Mouse (Mus musculus) forebrain, embryonic 11.5 days (tissue): Measurements from ENCODE around the gene Dcaf6. TPM values are rescaled to one million over a fixed set of nuclear protein-coding genes. Genes with fewer than 3 reads are reported as not detected.
A peak's percentile ranks its signal among the peaks of the same experiment; 100 is the strongest.

Experiments
- ATAC-seq: fragments of 200-750 bp; cut with Nextera tagmentation; replicated peaks from 2 replicates; pipeline ENCODE4 v1.8.0; 2017; ENCODE audit warnings: moderate TSS enrichment; ENCODE audit not compliant: low FRiP score
- DNase-seq: peaks from one replicate; pipeline ENCODE4 v3.0.0-alpha.2; 2017; ENCODE audit warnings: low spot score
- H3K27ac ChIP-seq: fragments of 300-500 bp; sonication (generic); 2 replicates; pipeline ENCODE4 v1.5.1; 2014; ENCODE audit warnings: low read depth, low read length
- H3K27me3 ChIP-seq: fragments of 300-500 bp; sonication (generic); 2 replicates; pipeline ENCODE4 v1.6.1; 2014; ENCODE audit warnings: mild to moderate bottlenecking, low read length, mixed read lengths; ENCODE audit not compliant: control insufficient read depth, insufficient read depth
- H3K36me3 ChIP-seq: fragments of 300-500 bp; sonication (generic); 2 replicates; pipeline ENCODE4 v1.6.1; 2014; ENCODE audit warnings: mild to moderate bottlenecking, low read length, moderate library complexity, mixed read lengths; ENCODE audit not compliant: control insufficient read depth, insufficient read depth
- H3K4me1 ChIP-seq: fragments of 300-500 bp; sonication (generic); replicated peaks from 2 replicates; pipeline ENCODE4 v1.6.1; 2014; ENCODE audit warnings: low read length, mixed read lengths; ENCODE audit not compliant: control insufficient read depth, insufficient read depth
- H3K4me2 ChIP-seq: fragments of 300-500 bp; sonication (generic); 2 replicates; pipeline ENCODE4 v1.6.1; 2014; ENCODE audit warnings: low read depth, mild to moderate bottlenecking, low read length, moderate library complexity, mixed read lengths; ENCODE audit not compliant: severe bottlenecking
- H3K4me3 ChIP-seq: fragments of 300-500 bp; sonication (generic); 2 replicates; pipeline ENCODE4 v1.5.1; 2014; ENCODE audit warnings: low read depth, low read length
- H3K9ac ChIP-seq: fragments of 300-500 bp; sonication (generic); 2 replicates; pipeline ENCODE4 v1.6.1; 2014; ENCODE audit warnings: low read length
- H3K9me3 ChIP-seq: fragments of 300-500 bp; sonication (generic); 2 replicates; pipeline ENCODE4 v1.6.1; 2016; ENCODE audit warnings: low read length, mixed read lengths; ENCODE audit not compliant: control insufficient read depth
- WGBS: fragments of 180-500 bp; shearing (Covaris S2); extraction: QIAGEN DNeasy Blood & Tissue Kit; methylation state at CpG from one replicate; pipeline ENCODE4 v1.1.7; 2014; 5-methylcytosine and 5-hydroxymethylcytosine counted together
- polyA plus RNA-seq: library from polyadenylated mRNA; unstranded; fragments of >200 nt; fragmentation: Nextera tagmentation; extraction: Ambion mirVana; gene quantifications from 2 replicates; pipeline ENCODE4 v1.2.1, GENCODE M21; 2014

Dcaf6 gene
- polyA plus RNA-seq, 1 experiment from 2014 or later, result 7.8 TPM

DNA sequence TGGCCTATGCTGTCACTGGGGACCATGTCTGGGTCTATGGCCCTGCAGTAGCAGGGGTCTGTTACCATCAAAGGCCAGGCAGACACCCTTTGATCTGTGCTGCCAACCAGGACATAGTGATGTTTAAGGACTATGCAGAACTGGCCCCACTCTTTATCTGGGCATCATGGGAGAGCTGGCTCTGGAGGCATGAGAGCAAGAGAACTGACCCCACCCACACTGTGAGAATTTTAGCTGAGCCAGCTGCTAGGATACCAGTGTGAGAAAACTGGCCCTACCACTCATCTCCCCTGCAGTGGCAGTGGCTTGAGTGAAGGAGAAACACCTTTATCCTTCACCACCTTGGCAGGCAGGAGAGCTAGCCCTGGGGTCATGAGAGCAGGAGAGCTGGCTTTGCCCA, 19.1 kb downstream of the Dcaf6 start:
- Histone ChIP-seq H3K9ac (no peak overlapping the region), H3K4me2 (no peak overlapping the region), H3K9me3 (no peaks in the 10 kb centered on the region; the same call in 1 of the 2 replicates), H3K4me3 (no peak overlapping the region), H3K27me3 (no peaks in the 10 kb centered on the region), H3K36me3 (no peaks in the 10 kb centered on the region), H3K4me1 (no peaks in the 10 kb centered on the region), H3K27ac (no peak overlapping the region)
- DNase-seq (no peak), ATAC-seq (peak; percentile 46; the same call in 1 of the 2 replicates)

- 75% methylated on average over 3 of the region's 3 CpGs for WGBS
- 0 out of 2 replicates have a peak, but pooled peaks have one; percentile 2 for ATAC-seq
Measured at GRCm38 (mm10) chr1:165440788-165441187, 19.5 kb downstream of the Dcaf6 start.

GRCm38 (mm10) chr1:165438289-165439021, 21.8 kb downstream of the Dcaf6 start:
- Histone ChIP-seq H3K27ac (no peak overlapping the region), H3K9me3 (no peaks in the 10 kb centered on the region; the same call in 1 of the 2 replicates), H3K4me1 (no peaks in the 10 kb centered on the region), H3K9ac (no peak overlapping the region), H3K27me3 (no peaks in the 10 kb centered on the region), H3K4me3 (no peak overlapping the region), H3K4me2 (no peak overlapping the region), H3K36me3 (no peaks in the 10 kb centered on the region)
- DNase-seq (no peak), ATAC-seq (no peak)
- 85% methylated on average over 1 of the region's 1 CpGs for WGBS

More at GRCm38 (mm10) chr1:165440788-165441187, 19.5 kb downstream of the Dcaf6 start:
- Histone ChIP-seq H3K4me3 (no peak overlapping the region), H3K27me3 (no peaks in the 10 kb centered on the region), H3K4me2 (no peak overlapping the region), H3K36me3 (no peaks in the 10 kb centered on the region), H3K9me3 (no peaks in the 10 kb centered on the region; the same call in 1 of the 2 replicates), H3K27ac (no peak overlapping the region), H3K9ac (no peak overlapping the region), H3K4me1 (no peaks in the 10 kb centered on the region)
- DNase-seq, result no peak

- no peak for DNase-seq
- 87% methylated on average over 1 of the region's 1 CpGs for WGBS
- ATAC-seq, result no peak
Measured at GRCm38 (mm10) chr1:165432883-165433282, 27.4 kb downstream of the Dcaf6 start.

DNA sequence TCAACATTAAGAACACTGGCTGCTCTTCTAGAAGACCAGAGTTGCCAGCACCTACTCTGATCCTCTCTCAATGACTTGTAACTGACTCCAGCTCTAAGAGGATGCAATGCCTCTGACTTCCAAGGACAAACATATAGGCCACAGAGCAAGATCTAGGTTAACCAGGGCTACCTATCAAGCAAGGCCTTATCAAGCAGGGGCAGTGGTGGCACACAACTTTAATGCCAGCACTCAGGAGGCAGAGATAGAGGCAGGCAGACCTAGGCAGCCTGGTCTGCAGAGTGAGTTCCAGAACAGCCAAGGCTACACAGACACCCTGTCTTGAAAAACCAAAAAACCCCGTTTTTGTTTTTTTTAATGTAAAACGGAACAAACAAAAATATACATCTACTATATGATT, 34.0 kb downstream of the Dcaf6 start:
- 93% methylated on average over 2 of the region's 2 CpGs for WGBS
- Histone ChIP-seq H3K4me1 (no peaks in the 10 kb centered on the region), H3K4me2 (no peak overlapping the region), H3K27ac (no peak overlapping the region), H3K4me3 (no peak overlapping the region), H3K27me3 (no peaks in the 10 kb centered on the region), H3K9ac (no peak overlapping the region), H3K9me3 (no peaks in the 10 kb centered on the region), H3K36me3 (no peaks in the 10 kb centered on the region)
- no peak for ATAC-seq
- DNase-seq, result no peak

More at GRCm38 (mm10) chr1:165432883-165433282, 27.4 kb downstream of the Dcaf6 start:
- H3K4me1 ChIP-seq, result no peaks in the 10 kb centered on the region
- H3K4me3 ChIP-seq, result no peak overlapping the region
- no peaks in the 10 kb centered on the region for H3K36me3 ChIP-seq
- no peak overlapping the region for H3K9ac ChIP-seq
- no peak overlapping the region for H3K27ac ChIP-seq
- H3K9me3 ChIP-seq, result no peaks in the 10 kb centered on the region; the same call in 1 of the 2 replicates
- H3K27me3 ChIP-seq, result no peaks in the 10 kb centered on the region
- no peak overlapping the region for H3K4me2 ChIP-seq

DNA sequence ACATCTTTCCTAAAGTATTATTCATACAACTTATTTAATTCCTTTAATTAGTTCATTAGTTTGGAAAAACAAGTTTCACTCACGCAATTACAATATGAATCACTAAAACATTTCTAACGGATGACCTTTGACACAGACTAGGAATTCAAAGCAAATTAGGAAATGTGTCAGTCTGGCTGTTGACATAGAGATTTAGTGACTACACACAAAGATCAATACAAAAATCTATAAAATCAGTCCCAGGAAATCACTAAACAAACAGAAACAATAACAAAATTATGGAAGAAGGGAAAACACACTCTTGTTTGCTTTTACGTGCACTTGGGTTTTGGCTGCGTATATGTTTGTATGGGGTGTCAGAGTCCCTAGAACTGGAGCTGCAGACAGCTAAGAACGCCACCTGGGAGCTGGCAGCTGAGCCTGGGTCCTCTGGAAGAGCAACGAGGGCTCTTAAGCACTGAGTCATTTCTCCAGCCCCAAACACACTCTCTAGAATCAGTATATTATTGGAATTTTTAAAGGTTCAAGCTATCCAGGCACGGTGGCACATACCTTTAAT, 38.8 kb downstream of the Dcaf6 start:
- H3K4me2 ChIP-seq, result no peak overlapping the region
- no peaks in the 10 kb centered on the region for H3K36me3 ChIP-seq
- H3K9me3 ChIP-seq, result no peaks in the 10 kb centered on the region
- H3K27ac ChIP-seq, result no peak overlapping the region
- H3K9ac ChIP-seq, result no peak overlapping the region
- DNase-seq (no peak), ATAC-seq (no peak)
- no peaks in the 10 kb centered on the region for H3K27me3 ChIP-seq
- no peak overlapping the region for H3K4me3 ChIP-seq
- no peaks in the 10 kb centered on the region for H3K4me1 ChIP-seq
- 76% methylated on average over 7 of the region's 7 CpGs for WGBS

GRCm38 (mm10) chr1:165396401-165396805, 63.9 kb downstream of the Dcaf6 start:
- no peaks in the 10 kb centered on the region for H3K36me3 ChIP-seq
- no peaks in the 10 kb centered on the region for H3K9me3 ChIP-seq
- H3K4me1 ChIP-seq, result no peaks in the 10 kb centered on the region
- 89% methylated on average over 2 of the region's 2 CpGs for WGBS
- DNase-seq (no peak), ATAC-seq (no peak)
- H3K9ac ChIP-seq, result no peak overlapping the region
- H3K4me2 ChIP-seq, result no peak overlapping the region
- H3K27ac ChIP-seq, result no peak overlapping the region
- H3K4me3 ChIP-seq, result no peak overlapping the region
- H3K27me3 ChIP-seq, result no peaks in the 10 kb centered on the region

GRCm38 (mm10) chr1:165395940-165396339, 64.3 kb downstream of the Dcaf6 start:
- 95% methylated on average over 4 of the region's 4 CpGs for WGBS
- no peak overlapping the region for H3K9ac ChIP-seq
- no peaks in the 10 kb centered on the region for H3K9me3 ChIP-seq
- DNase-seq, result no peak
- no peak overlapping the region for H3K4me3 ChIP-seq
- ATAC-seq, result no peak
- no peaks in the 10 kb centered on the region for H3K27me3 ChIP-seq
- no peaks in the 10 kb centered on the region for H3K36me3 ChIP-seq
- no peaks in the 10 kb centered on the region for H3K4me1 ChIP-seq
- no peak overlapping the region for H3K4me2 ChIP-seq
- H3K27ac ChIP-seq, result no peak overlapping the region

- Histone ChIP-seq H3K36me3 (no peaks in the 10 kb centered on the region), H3K4me1 (no peaks in the 10 kb centered on the region), H3K27ac (no peak overlapping the region), H3K27me3 (no peaks in the 10 kb centered on the region), H3K4me2 (no peak overlapping the region), H3K9me3 (no peaks in the 10 kb centered on the region), H3K9ac (no peak overlapping the region), H3K4me3 (no peak overlapping the region)
- ATAC-seq (no peak), DNase-seq (no peak)
- 71% methylated on average over 3 of the region's 3 CpGs for WGBS
Measured at GRCm38 (mm10) chr1:165394836-165395235, 65.4 kb downstream of the Dcaf6 start.
